Mouse (Mus musculus): Measurements from ENCODE around the gene Ccr8.

DNA sequence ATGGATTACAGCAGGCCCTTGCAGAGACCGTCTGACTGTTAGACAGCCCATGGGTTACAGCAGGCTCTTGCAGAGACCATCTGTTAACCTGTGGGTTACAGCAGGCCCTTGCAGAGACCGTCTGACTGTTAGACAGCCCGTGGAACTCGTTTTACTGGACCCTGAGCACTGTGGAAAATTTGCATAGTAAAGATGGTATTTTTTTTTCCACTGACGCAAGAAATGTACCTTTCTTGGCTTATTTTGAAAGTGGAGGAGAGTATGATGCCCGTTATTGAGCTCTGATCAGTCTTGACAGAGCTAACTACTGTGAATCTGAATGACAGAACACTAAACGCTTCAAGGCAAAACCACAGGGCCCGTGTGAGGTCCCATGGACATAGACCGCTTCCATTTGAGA is 35.7 kb upstream of the Ccr8 start:
- no peak for TF ChIP-seq CTCF (IDR thresholded peaks at IDR 0.05; ENCODE audit: extremely low read depth, insufficient read depth, low read length)
- no peak for TF ChIP-seq POLR2A (IDR thresholded peaks at IDR 0.05; ENCODE audit: extremely low read depth, insufficient read depth, low read length)
